Comparison of ENCODE assay signal across 22 mouse cellular contexts in genomic region chr14:61414199-61414598, GRCm38 (mm10). TPM values are rescaled to one million over a fixed set of nuclear protein-coding genes. Genes with fewer than 3 reads are reported as not detected.
DNase-seq lines count a peak whose midpoint lies in the region; ATAC-seq and TF ChIP-seq lines count a peak whose summit lies in the region.
"Had no signal": no experiment of that assay in that cellular context is flagged by ENCODE, and none has a peak within 500 bp of the region (broad histone marks: within the 10 kb centered on the region; RNA-seq: fewer than 3 reads in every experiment).

No protein-coding gene starts in this region.

- no peak for ATAC-seq in hindbrain, embryonic 12.5 days (ENCODE audit: low FRiP score)
- no peak for ATAC-seq in hindbrain, embryonic 11.5 days (ENCODE audit: low FRiP score)
- no peak for ATAC-seq in midbrain, embryonic 14.5 days (ENCODE audit: low FRiP score, low TSS enrichment)
- ATAC-seq: activated CD4-positive, CD25-positive, alpha-beta regulatory T cell, adult 4 months; forebrain, embryonic 16.5 days; Patski had no signal

- H3K4me2 ChIP-seq in hindbrain, embryonic 12.5 days (replicated peaks), result no peak overlapping the region
- H3K4me2 ChIP-seq in hindbrain, embryonic 11.5 days (replicated peaks; ENCODE audit: low read depth, low read length), result no peak overlapping the region
- no peak overlapping the region for H3K4me2 ChIP-seq in midbrain, embryonic 14.5 days (ENCODE audit: low read length)
- H3K4me2 ChIP-seq: embryonic facial prominence, embryonic 15.5 days; heart, embryonic 12.5 days had no signal

- H3K9me3 ChIP-seq in hindbrain, embryonic 12.5 days (replicated peaks), result no peaks in the 10 kb centered on the region
- no peaks in the 10 kb centered on the region for H3K9me3 ChIP-seq in hindbrain, embryonic 11.5 days (ENCODE audit: control insufficient read depth, low read length)
- no peaks in the 10 kb centered on the region for H3K9me3 ChIP-seq in midbrain, embryonic 14.5 days (ENCODE audit: control insufficient read depth, low read length)
- H3K9me3 ChIP-seq in midbrain, embryonic 10.5 days (replicated peaks), result no peaks in the 10 kb centered on the region
- H3K9me3 ChIP-seq: embryonic facial prominence, embryonic 15.5 days; forebrain, embryonic 10.5 days; heart, embryonic 12.5 days; hindbrain, embryonic 10.5 days had no signal

- no peak for TF ChIP-seq CTCF in brain, embryonic 14.5 days (IDR thresholded peaks at IDR 0.05; ENCODE audit: borderline replicate concordance, extremely low read depth, insufficient read depth, insufficient read length)

- TF ChIP-seq POLR2A in brain, embryonic 14.5 days (IDR thresholded peaks at IDR 0.05; ENCODE audit: borderline replicate concordance, extremely low read depth, insufficient read depth, insufficient read length, poor library complexity, severe bottlenecking), result no peak

- no peak overlapping the region for H3K9ac ChIP-seq in hindbrain, embryonic 12.5 days
- no peak overlapping the region for H3K9ac ChIP-seq in hindbrain, embryonic 11.5 days (ENCODE audit: low read depth, low read length)
- no peak overlapping the region for H3K9ac ChIP-seq in midbrain, embryonic 14.5 days (replicated peaks; ENCODE audit: low read length)
- H3K9ac ChIP-seq: embryonic facial prominence, embryonic 15.5 days; heart, embryonic 12.5 days had no signal

- no peak overlapping the region for H3K4me3 ChIP-seq in hindbrain, embryonic 12.5 days
- no peak overlapping the region for H3K4me3 ChIP-seq in hindbrain, embryonic 11.5 days (ENCODE audit: low read depth, low read length)
- H3K4me3 ChIP-seq in midbrain, embryonic 14.5 days (replicated peaks; ENCODE audit: low read depth, low read length), result no peak overlapping the region
- H3K4me3 ChIP-seq in midbrain, embryonic 10.5 days, result no peak overlapping the region
- H3K4me3 ChIP-seq: embryonic facial prominence, embryonic 15.5 days; erythroblast, embryonic 14.5 days; forebrain, embryonic 10.5 days; heart, embryonic 12.5 days; hindbrain, embryonic 10.5 days had no signal

- 0 out of 2 replicates have a peak overlapping the region, but pooled peaks have one; percentile 23 for H3K27ac ChIP-seq in hindbrain, embryonic 12.5 days
- H3K27ac ChIP-seq in hindbrain, embryonic 11.5 days (ENCODE audit: low read depth, low read length), result no peak overlapping the region
- no peak overlapping the region for H3K27ac ChIP-seq in midbrain, embryonic 14.5 days (replicated peaks; ENCODE audit: low read depth, low read length)
- H3K27ac ChIP-seq in midbrain, embryonic 10.5 days (replicated peaks), result no peak overlapping the region
- H3K27ac ChIP-seq: embryonic facial prominence, embryonic 15.5 days; forebrain, embryonic 10.5 days; hindbrain, embryonic 10.5 days had no signal

- no peak for DNase-seq in hindbrain, embryonic 11.5 days (ENCODE audit: low spot score)
- peak; percentile 72 for DNase-seq in midbrain, embryonic 14.5 days
- no peak for DNase-seq in midbrain, embryonic 10.5 days (ENCODE audit: low spot score)
- peak; percentile 63 for DNase-seq in brain, embryonic 14.5 days (ENCODE audit: low read depth)
- peak; percentile 24 for DNase-seq in retina, embryonic 14.5 days (ENCODE audit: low spot score)
- DNase-seq in adipocyte (ENCODE audit: low spot score), result no peak
- DNase-seq: adrenal gland, adult 2 months; adrenal gland, postnatal 25 days; cerebellum, adult 2 months; cerebellum, postnatal 10 days; embryo, embryonic 11 days; gastrocnemius, postnatal 14 days had no signal

- H3K27me3 ChIP-seq in hindbrain, embryonic 12.5 days, result no peaks in the 10 kb centered on the region
- no peaks in the 10 kb centered on the region for H3K27me3 ChIP-seq in hindbrain, embryonic 11.5 days (ENCODE audit: control insufficient read depth, insufficient read depth, low read length)
- no peaks in the 10 kb centered on the region for H3K27me3 ChIP-seq in midbrain, embryonic 14.5 days (ENCODE audit: control insufficient read depth, insufficient read depth, low read length)
- no peaks in the 10 kb centered on the region for H3K27me3 ChIP-seq in midbrain, embryonic 10.5 days (ENCODE audit: low read depth, poor library complexity, severe bottlenecking)
- H3K27me3 ChIP-seq: CH12.LX; embryonic facial prominence, embryonic 15.5 days; heart, embryonic 12.5 days; Patski had no signal

- no peaks in the 10 kb centered on the region for H3K36me3 ChIP-seq in hindbrain, embryonic 12.5 days
- no peaks in the 10 kb centered on the region for H3K36me3 ChIP-seq in hindbrain, embryonic 11.5 days (ENCODE audit: control insufficient read depth, insufficient read depth, low read length)
- no peaks in the 10 kb centered on the region for H3K36me3 ChIP-seq in midbrain, embryonic 14.5 days (ENCODE audit: control insufficient read depth, insufficient read depth, low read length)
- no peaks in the 10 kb centered on the region for H3K36me3 ChIP-seq in midbrain, embryonic 10.5 days
- H3K36me3 ChIP-seq: embryonic facial prominence, embryonic 15.5 days; forebrain, embryonic 10.5 days; heart, embryonic 12.5 days; hindbrain, embryonic 10.5 days had no signal

- H3K4me1 ChIP-seq in hindbrain, embryonic 12.5 days, result peaks cover 9% of the 10 kb centered on the region
- no peaks in the 10 kb centered on the region for H3K4me1 ChIP-seq in hindbrain, embryonic 11.5 days (replicated peaks; ENCODE audit: control insufficient read depth, insufficient read depth, low read length)
- peaks cover 11% of the 10 kb centered on the region for H3K4me1 ChIP-seq in midbrain, embryonic 14.5 days (ENCODE audit: control insufficient read depth, insufficient read depth, low read length)
- peaks cover 16% of the 10 kb centered on the region for H3K4me1 ChIP-seq in midbrain, embryonic 10.5 days

- WGBS in hindbrain, embryonic 12.5 days, result 33% methylated on average over 5 of the region's 5 CpGs
- WGBS in hindbrain, embryonic 11.5 days, result 34% methylated on average over 5 of the region's 5 CpGs
- 7% methylated on average over 5 of the region's 5 CpGs for WGBS in midbrain, embryonic 14.5 days
- WGBS in midbrain, embryonic 10.5 days, result 69% methylated on average over 5 of the region's 5 CpGs

RNA-seq across cellular contexts. Expression of gene Kpna3, which starts 25.5 kb away (rescaled TPM):
- polyA plus RNA-seq in hindbrain, embryonic 12.5 days (2016; fragmentation: Nextera tagmentation; extraction: Ambion mirVana), result 80.7 and 87.1 TPM in 2 replicates
- 90.7 and 117 TPM in 2 replicates for polyA plus RNA-seq in hindbrain, embryonic 11.5 days (2014; fragmentation: Nextera tagmentation; extraction: Ambion mirVana)
- 63.0 and 97.9 TPM in 2 replicates for polyA plus RNA-seq in midbrain, embryonic 14.5 days (2014; fragmentation: Nextera tagmentation; extraction: Ambion mirVana)
- polyA plus RNA-seq in midbrain, embryonic 10.5 days (2016; fragmentation: Nextera tagmentation; extraction: Ambion mirVana), result 90.8 and 90.9 TPM in 2 replicates
- polyA plus RNA-seq in brain, embryonic 14.5 days (2012; rRNA removed), result 48.4 and 56.8 TPM in 2 replicates

RNA-seq across cellular contexts. Expression of gene Ebpl, which starts 54.0 kb away (rescaled TPM):
- 10.8 and 11.5 TPM in 2 replicates for polyA plus RNA-seq in hindbrain, embryonic 12.5 days (2016; fragmentation: Nextera tagmentation; extraction: Ambion mirVana)
- polyA plus RNA-seq in hindbrain, embryonic 11.5 days (2014; fragmentation: Nextera tagmentation; extraction: Ambion mirVana), result 9.2 and 10.3 TPM in 2 replicates
- polyA plus RNA-seq in midbrain, embryonic 14.5 days (2014; fragmentation: Nextera tagmentation; extraction: Ambion mirVana), result 7.6 and 8.8 TPM in 2 replicates
- 10.6 and 11.0 TPM in 2 replicates for polyA plus RNA-seq in midbrain, embryonic 10.5 days (2016; fragmentation: Nextera tagmentation; extraction: Ambion mirVana)
- polyA plus RNA-seq in brain, embryonic 14.5 days (2012; rRNA removed), result 4.2 and 4.5 TPM in 2 replicates

Comparison
In these comparisons a context has a peak if more than half of its experiments do, and no peak if none do; other contexts are left out.
1. DNase-seq: peak in midbrain, embryonic 14.5 days (single experiment), brain, embryonic 14.5 days (single experiment) and retina, embryonic 14.5 days (single experiment); none in hindbrain, embryonic 11.5 days (single experiment), midbrain, embryonic 10.5 days (single experiment) and adipocyte (single experiment).